Mouse (Mus musculus) ES-E14 (cell line): ENCODE measurements around the gene Gm6525. TPM values are rescaled to one million over a fixed set of nuclear protein-coding genes. Genes with fewer than 3 reads are reported as not detected.

ENCODE experiments used
- DNase-seq: peaks from one replicate; pipeline ENCODE4 v3.0.0-alpha.2; 2013; ENCODE audit warnings: low read depth, low spot score
- H3K27ac ChIP-seq: 2 replicates; pipeline ENCODE4 v1.5.1; 2012; ENCODE audit warnings: low read depth, mild to moderate bottlenecking, low read length, moderate library complexity, mixed read lengths; ENCODE audit not compliant: poor library complexity, insufficient read depth, severe bottlenecking
- H3K36me3 ChIP-seq: 2 replicates; pipeline ENCODE4 v1.6.1; 2012; ENCODE audit warnings: mild to moderate bottlenecking, low read length, moderate library complexity, mixed read lengths; ENCODE audit not compliant: control insufficient read depth, poor library complexity, insufficient read depth, severe bottlenecking
- H3K4me1 ChIP-seq, 2 experiments: fragments of 150-350 bp in 1 of 2; sonication (generic) in 1 of 2; 2 replicates each; pipeline ENCODE4 v1.6.1; 2012; ENCODE audit warnings: low read length in 2 of 2, mild to moderate bottlenecking in 1 of 2, mixed read lengths in 1 of 2; ENCODE audit not compliant: control insufficient read depth in 2 of 2, insufficient read depth in 2 of 2, poor library complexity in 1 of 2
- H3K4me3 ChIP-seq, 2 experiments: fragments of 150-350 bp in 1 of 2; sonication (generic) in 1 of 2; 2 replicates each; pipeline ENCODE4 v1.5.1; 2012; ENCODE audit warnings: low read length in 2 of 2, low read depth in 1 of 2, mild to moderate bottlenecking in 1 of 2, mixed read lengths in 1 of 2; ENCODE audit not compliant: insufficient read depth in 1 of 2, poor library complexity in 1 of 2, severe bottlenecking in 1 of 2
- H3K9ac ChIP-seq: 2 replicates; pipeline ENCODE4 v1.6.1; 2012; ENCODE audit warnings: low read depth, mild to moderate bottlenecking, low read length, mixed read lengths; ENCODE audit not compliant: poor library complexity, insufficient read depth, severe bottlenecking
- H3K9me3 ChIP-seq: fragments of 150-350 bp; sonication (generic); 2 replicates; pipeline ENCODE4 v1.6.1; 2012; ENCODE audit warnings: low read depth, mild to moderate bottlenecking, low read length; ENCODE audit not compliant: control insufficient read depth, insufficient read depth
- CHD2 ChIP-seq: IDR thresholded peaks from 2 replicates; pipeline ENCODE4 v1.6.1; 2014; ENCODE audit warnings: mild to moderate bottlenecking, low read depth, low read length, inconsistent platforms
- HCFC1 ChIP-seq: IDR thresholded peaks from 2 replicates; pipeline ENCODE4 v1.6.1; 2012; ENCODE audit warnings: low read length, inconsistent platforms, borderline replicate concordance; ENCODE audit not compliant: insufficient read depth
- MAFK ChIP-seq: IDR thresholded peaks from 2 replicates; pipeline ENCODE4 v1.6.1; 2014; ENCODE audit warnings: mild to moderate bottlenecking, low read depth, low read length, inconsistent platforms; ENCODE audit not compliant: insufficient read depth
- ZC3H11A ChIP-seq: IDR thresholded peaks from 2 replicates; pipeline ENCODE4 v1.6.1; 2012; ENCODE audit warnings: low read depth, mild to moderate bottlenecking, inconsistent platforms, low read length, borderline replicate concordance
- ZNF384 ChIP-seq: IDR thresholded peaks from 2 replicates; pipeline ENCODE4 v1.6.1; 2012; ENCODE audit warnings: low read depth, low read length, inconsistent platforms
- in situ Hi-C, 2 experiments: fragments of 600-800 bp; cut with MboI; formaldehyde crosslinking; loops; one replicate each; pipeline ENCODE4 v1.15.1; 2025; ENCODE audit warnings: low sequenced_read_pairs in 2 of 2, inconsistent platforms in 1 of 2; ENCODE audit not compliant: unreplicated experiment in 2 of 2
- total RNA-seq: library from RNA; depleted of rRNA; stranded (reverse); fragments of 300-350 nt; gene quantifications from 2 replicates; pipeline ENCODE4 v1.2.3, GENCODE M21; 2012

Gene Gm6525
- total RNA-seq, 1 experiment = 0.27 TPM

- no peak for DNase-seq
- in situ Hi-C loops = no loop called here
- peaks cover 8% of the 10 kb centered on the region; the same call in 1 of the 2 replicates for H3K36me3 ChIP-seq
- no peak for TF ChIP-seq MAFK
- no peak for TF ChIP-seq HCFC1
- no peak for TF ChIP-seq ZC3H11A
- TF ChIP-seq ZNF384 = no peak
- TF ChIP-seq CHD2 = no peak
- H3K27ac ChIP-seq = no peak overlapping the region
- H3K9me3 ChIP-seq = peaks cover 8% of the 10 kb centered on the region; the same call in 1 of the 2 replicates
- no peak overlapping the region for H3K4me3 ChIP-seq
- H3K9ac ChIP-seq = no peak overlapping the region
- no peaks in the 10 kb centered on the region; a peak in 1 of 4 replicates for H3K4me1 ChIP-seq
These were observed 44.7 kb upstream of the Gm6525 start for GRCm38 (mm10) chr3:84128871-84129870.

- Histone ChIP-seq H3K4me3 (no peak overlapping the region), H3K36me3 (peaks cover 6% of the 10 kb centered on the region; the same call in 1 of the 2 replicates), H3K9me3 (peaks cover 6% of the 10 kb centered on the region; the same call in 1 of the 2 replicates), H3K9ac (no peak overlapping the region), H3K4me1 (no peaks in the 10 kb centered on the region; a peak in 1 of 4 replicates), H3K27ac (no peak overlapping the region)
- in situ Hi-C loops = no loop called here
- TF ChIP-seq ZNF384 = no peak
- TF ChIP-seq MAFK = no peak
- TF ChIP-seq HCFC1 = no peak
- TF ChIP-seq CHD2 = no peak
- no peak for TF ChIP-seq ZC3H11A
- DNase-seq = no peak
These were observed 43.1 kb upstream of the Gm6525 start for GRCm38 (mm10) chr3:84130776-84131175.

GRCm38 (mm10) chr3:84131369-84131768 is 42.5 kb upstream of the Gm6525 start:
- no peak overlapping the region for H3K27ac ChIP-seq
- no peaks in the 10 kb centered on the region; a peak in 1 of 4 replicates for H3K4me1 ChIP-seq
- TF ChIP-seq CHD2 (no peak), HCFC1 (no peak), ZNF384 (no peak), ZC3H11A (no peak), MAFK (no peak)
- no peak overlapping the region for H3K4me3 ChIP-seq
- no peak for DNase-seq
- in situ Hi-C loops = no loop called here
- no peak overlapping the region for H3K9ac ChIP-seq
- peaks cover 5% of the 10 kb centered on the region; the same call in 1 of the 2 replicates for H3K36me3 ChIP-seq
- no peaks in the 10 kb centered on the region for H3K9me3 ChIP-seq

GRCm38 (mm10) chr3:84135387-84135786 is 38.5 kb upstream of the Gm6525 start:
- in situ Hi-C loops = no loop called here
- TF ChIP-seq CHD2 = no peak
- TF ChIP-seq ZNF384 = no peak
- Histone ChIP-seq H3K36me3 (peaks cover 2% of the 10 kb centered on the region; the same call in 1 of the 2 replicates), H3K4me1 (no peaks in the 10 kb centered on the region), H3K9me3 (no peaks in the 10 kb centered on the region), H3K27ac (no peak overlapping the region), H3K9ac (no peak overlapping the region), H3K4me3 (no peak overlapping the region)
- peak; percentile 29 for DNase-seq
